Mouse (Mus musculus): Measurements from ENCODE around the gene Rasa3. TPM values are rescaled to one million over a fixed set of nuclear protein-coding genes. Genes with fewer than 3 reads are reported as not detected.
A peak's percentile ranks its signal among the peaks of the same experiment; 100 is the strongest.

Rasa3 gene
- polyA plus RNA-seq, 1 experiment from 2014 or later = 24.2 TPM

DNA sequence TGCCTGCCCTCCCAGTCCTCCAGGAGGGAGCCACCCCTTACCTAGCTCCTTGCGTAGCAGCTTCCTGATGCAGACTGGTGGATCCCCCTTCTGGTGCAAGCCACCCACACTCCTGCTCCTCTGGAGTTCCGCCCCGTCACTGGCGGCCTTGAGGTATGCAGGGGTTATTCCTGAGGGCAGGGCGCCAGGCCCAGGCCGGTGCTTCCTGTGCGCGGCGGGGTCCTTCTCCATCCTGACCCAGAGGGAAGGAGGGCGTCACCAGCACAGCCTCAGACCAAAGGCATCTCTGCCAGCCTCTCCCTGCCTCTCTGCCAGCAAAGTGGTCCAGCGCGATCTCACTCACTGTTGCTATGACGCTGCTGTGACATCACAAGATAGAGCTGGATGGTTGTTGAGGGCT, 115.3 kb downstream of the Rasa3 start, which contains the start of gene 1700029H14Rik:
Gene 1700029H14Rik (minus strand): TSS at position 344 of the 400 bp plus-strand sequence.
- DNase-seq (ENCODE audit: low spot score) = no peak

DNA sequence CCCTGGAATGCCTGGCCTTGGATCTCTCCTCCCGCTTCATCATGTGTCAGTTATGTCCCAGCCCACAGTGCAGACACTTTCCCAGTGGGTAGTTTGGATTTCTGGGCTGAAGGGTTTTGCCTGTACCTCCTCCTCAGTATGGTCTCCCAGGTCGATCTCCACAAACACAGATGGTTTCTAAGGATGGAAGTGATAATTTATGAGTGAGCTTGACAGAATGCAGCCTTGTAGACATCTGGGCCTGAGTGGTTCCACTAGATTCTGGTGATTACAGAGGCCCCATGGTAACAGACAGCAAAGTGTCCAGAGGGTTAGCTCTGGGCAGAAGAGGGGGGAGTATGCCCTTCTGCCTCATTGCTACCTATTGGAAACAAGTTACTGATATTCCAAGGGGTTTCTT, 119.9 kb downstream of the Rasa3 start:
- no peak for DNase-seq (ENCODE audit: low spot score)

- no peak for DNase-seq (ENCODE audit: low spot score)
Measured at GRCm38 (mm10) chr8:13551574-13551830, 125.9 kb downstream of the Rasa3 start.

DNA sequence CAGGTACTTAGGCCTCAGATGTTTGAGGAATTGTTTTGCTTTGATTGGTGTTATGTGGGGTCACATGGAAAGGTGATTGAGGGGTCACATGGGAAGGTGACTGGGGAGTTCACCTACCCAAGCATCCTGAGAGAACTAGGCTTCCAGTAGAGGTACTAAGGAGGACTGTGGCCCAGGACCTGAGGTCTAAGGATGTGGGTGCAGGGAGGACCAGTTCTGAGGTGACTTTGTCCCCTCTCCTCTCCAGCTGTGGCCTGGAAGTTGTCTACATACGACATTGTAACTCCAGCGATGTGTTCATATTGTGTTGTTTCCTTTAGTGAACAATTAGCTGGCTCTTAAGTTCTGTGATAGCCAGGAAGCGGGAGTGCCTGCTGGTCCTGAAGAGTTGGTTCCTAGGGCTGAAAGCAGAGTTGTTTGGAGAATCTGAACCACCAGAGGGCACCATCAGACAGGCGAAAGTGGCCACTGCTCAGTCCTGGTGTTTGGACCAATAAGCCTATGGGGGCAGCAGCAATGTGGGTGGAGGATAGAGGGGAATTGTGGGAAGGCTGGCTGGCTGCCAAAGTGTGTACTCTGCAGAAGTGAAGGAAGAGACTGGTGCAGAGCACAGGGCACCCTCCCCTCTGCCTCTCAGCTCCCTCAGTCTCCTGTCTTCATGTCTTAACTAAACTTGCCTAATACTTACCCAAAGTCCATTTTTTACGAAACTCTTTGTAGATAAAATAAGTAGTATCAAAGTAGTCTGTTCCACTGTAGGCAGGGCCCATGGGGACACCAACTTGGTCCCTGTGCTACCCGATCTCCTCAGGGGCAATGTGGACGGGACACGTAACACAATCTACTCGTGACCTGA, 126.5 kb downstream of the Rasa3 start:
- DNase-seq (ENCODE audit: low spot score) = peak; percentile 77

GRCm38 (mm10) chr8:13548831-13549230, 128.6 kb downstream of the Rasa3 start:
- no peak for DNase-seq (ENCODE audit: low spot score)

- DNase-seq (ENCODE audit: low spot score) = no peak
Measured at GRCm38 (mm10) chr8:13548235-13548634, 129.2 kb downstream of the Rasa3 start.

DNA sequence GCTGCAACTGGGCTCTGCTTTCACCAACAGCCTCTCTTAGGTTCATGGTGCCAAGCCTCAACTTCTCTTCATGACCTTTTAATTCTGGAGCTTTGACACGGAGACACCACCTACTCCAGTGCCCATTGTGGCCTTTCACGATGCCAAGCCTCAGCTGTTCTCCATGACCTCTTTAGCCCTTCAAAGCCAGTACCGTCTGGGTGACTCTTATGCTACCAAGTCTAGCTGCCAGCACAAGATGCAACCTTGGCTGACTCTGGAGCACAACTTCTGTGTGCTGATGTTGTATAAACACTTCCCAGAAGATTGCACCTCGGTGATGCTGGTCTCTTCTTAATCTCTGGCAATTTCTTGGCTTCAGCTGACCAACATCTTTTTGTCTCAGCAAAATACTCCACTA, 131.0 kb downstream of the Rasa3 start:
- no peak for DNase-seq (ENCODE audit: low spot score)

- no peak for DNase-seq (ENCODE audit: low spot score)
Measured at GRCm38 (mm10) chr8:13541526-13541925, 135.9 kb downstream of the Rasa3 start.

GRCm38 (mm10) chr8:13540122-13540521, 137.3 kb downstream of the Rasa3 start:
- DNase-seq (ENCODE audit: low spot score) = no peak

- DNase-seq (ENCODE audit: low spot score) = no peak
Measured at GRCm38 (mm10) chr8:13538821-13539220, 138.6 kb downstream of the Rasa3 start.

GRCm38 (mm10) chr8:13537102-13537501, 140.3 kb downstream of the Rasa3 start:
- DNase-seq (ENCODE audit: low spot score) = no peak

DNA sequence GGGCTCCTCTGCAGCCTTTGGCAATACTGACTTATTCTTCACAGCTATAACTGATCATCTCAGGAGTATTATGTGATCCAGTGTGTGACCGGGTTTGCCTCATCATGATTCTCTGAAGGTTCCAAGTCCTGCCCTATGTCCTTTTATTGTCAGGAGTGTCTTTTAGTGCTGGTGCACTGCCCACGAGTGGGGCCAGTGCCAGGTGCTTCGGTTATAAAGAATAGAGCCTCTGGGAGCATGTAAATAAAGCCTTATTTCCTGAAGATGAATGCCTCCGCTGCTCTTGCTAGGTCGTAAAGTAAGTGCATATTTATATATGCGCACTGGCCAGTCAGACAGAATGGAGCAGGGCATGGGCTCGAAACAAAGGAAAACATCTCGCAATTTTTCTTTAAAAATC, 144.3 kb downstream of the Rasa3 start:
- no peak for DNase-seq (ENCODE audit: low spot score)

- no peak for DNase-seq (ENCODE audit: low spot score)
Measured at GRCm38 (mm10) chr8:13531602-13532171, 145.7 kb downstream of the Rasa3 start.

DNA sequence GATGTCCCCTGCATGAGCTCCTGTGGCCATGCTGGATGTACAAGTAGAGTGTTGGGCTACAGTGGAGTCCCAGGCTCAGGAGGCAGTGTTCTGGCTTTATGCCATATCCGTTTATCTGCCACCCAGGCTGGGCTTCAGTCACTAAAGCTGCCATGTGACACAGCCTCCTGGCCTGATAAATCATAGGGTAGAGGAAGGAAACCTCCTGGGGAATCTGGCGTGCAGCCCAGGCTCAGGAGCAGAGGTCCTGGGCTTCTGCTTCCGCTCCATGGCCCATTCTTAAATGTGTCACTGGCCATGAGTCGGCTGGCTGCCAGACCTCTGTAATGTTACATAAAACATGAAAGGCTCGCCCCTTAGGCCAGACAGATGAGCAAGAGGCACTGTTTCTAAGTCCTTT, 146.5 kb downstream of the Rasa3 start:
- DNase-seq (ENCODE audit: low spot score) = no peak

GRCm38 (mm10) chr8:13530401-13530800, 147.0 kb downstream of the Rasa3 start:
- no peak for DNase-seq (ENCODE audit: low spot score)

DNA sequence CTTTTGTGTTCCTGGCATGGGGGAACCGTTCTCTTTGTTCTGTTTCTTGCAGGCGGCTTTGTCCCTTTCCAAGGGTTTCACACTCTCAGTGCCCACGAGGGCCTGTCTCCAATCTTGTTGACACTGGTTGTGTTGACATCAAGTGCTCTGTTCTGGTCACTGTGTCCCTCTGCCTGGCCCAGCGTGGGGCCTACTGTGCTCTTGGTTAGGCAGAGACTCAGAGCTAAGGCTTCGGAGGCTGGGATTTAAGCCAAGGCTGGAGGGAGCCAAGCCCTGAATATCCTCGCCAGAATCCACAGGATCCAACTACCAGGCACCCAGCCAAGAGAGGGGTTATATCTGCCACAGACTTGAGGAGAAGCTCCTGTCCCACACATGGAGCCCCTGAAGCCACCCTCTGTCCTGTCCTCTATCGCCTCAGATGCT, 147.5 kb downstream of the Rasa3 start:
- DNase-seq (ENCODE audit: low spot score) = no peak

- no peak for DNase-seq (ENCODE audit: low spot score)
Measured at GRCm38 (mm10) chr8:13529011-13529840, 148.2 kb downstream of the Rasa3 start.

- no peak for DNase-seq (ENCODE audit: low spot score)
Measured at GRCm38 (mm10) chr8:13521392-13521791, 156.0 kb downstream of the Rasa3 start.

GRCm38 (mm10) chr8:13520349-13520748, 157.1 kb downstream of the Rasa3 start:
- DNase-seq (ENCODE audit: low spot score) = no peak

DNA sequence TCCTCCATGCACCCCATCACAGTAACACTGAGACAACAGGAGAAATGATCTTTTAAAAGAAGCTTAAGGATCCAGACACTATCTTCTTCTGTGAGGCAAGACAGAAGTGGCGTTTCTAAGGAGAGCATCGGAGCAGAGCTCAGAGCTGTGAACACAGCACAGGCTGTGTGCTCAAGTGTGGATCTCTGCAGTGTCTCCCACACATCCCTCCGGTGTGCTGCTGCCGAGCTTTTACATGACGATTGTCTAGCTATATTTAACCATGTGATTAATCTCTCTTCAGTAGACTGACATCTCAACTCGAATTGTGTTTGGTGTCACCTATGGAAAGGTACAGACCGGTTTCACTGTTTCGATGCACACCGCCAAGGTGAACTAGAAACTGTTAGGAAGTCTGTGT, 157.9 kb downstream of the Rasa3 start:
- no peak for DNase-seq (ENCODE audit: low spot score)

GRCm38 (mm10) chr8:13517284-13517781, 160.1 kb downstream of the Rasa3 start:
- no peak for DNase-seq (ENCODE audit: low spot score)
